Mouse (Mus musculus) forelimb bud, embryonic 11.5 days (tissue): ENCODE measurements around the gene Ptprf.

ENCODE experiments used
- DNase-seq: peaks from one replicate; pipeline ENCODE4 v3.0.0-alpha.2; 2012; ENCODE audit warnings: low read depth, low spot score

Ptprf gene

GRCm38 (mm10) chr4:118286202-118286601 lies 5.0 kb downstream of the Ptprf start:
- no peak for DNase-seq

GRCm38 (mm10) chr4:118282182-118282562 lies 9.0 kb downstream of the Ptprf start:
- no peak for DNase-seq

- no peak for DNase-seq
Measured at GRCm38 (mm10) chr4:118281444-118282181, 9.6 kb downstream of the Ptprf start.

- no peak for DNase-seq
Measured at GRCm38 (mm10) chr4:118280506-118280905, 10.7 kb downstream of the Ptprf start.

- DNase-seq: peak; percentile 91
Measured at GRCm38 (mm10) chr4:118276520-118277232, 14.5 kb downstream of the Ptprf start.

- no peak for DNase-seq
Measured at GRCm38 (mm10) chr4:118275601-118276519, 15.3 kb downstream of the Ptprf start.

- no peak for DNase-seq
Measured at GRCm38 (mm10) chr4:118274521-118274920, 16.7 kb downstream of the Ptprf start.

GRCm38 (mm10) chr4:118273998-118274397 lies 17.2 kb downstream of the Ptprf start:
- no peak for DNase-seq

- DNase-seq: no peak
Measured at GRCm38 (mm10) chr4:118273545-118273944, 17.7 kb downstream of the Ptprf start.

- no peak for DNase-seq
Measured at GRCm38 (mm10) chr4:118272871-118273270, 18.3 kb downstream of the Ptprf start.

- DNase-seq: no peak
Measured at GRCm38 (mm10) chr4:118272258-118272657, 18.9 kb downstream of the Ptprf start.

GRCm38 (mm10) chr4:118271556-118272074 lies 19.6 kb downstream of the Ptprf start:
- no peak for DNase-seq

- DNase-seq: no peak
Measured at GRCm38 (mm10) chr4:118270706-118271105, 20.5 kb downstream of the Ptprf start.

GRCm38 (mm10) chr4:118269999-118270398 lies 21.2 kb downstream of the Ptprf start:
- no peak for DNase-seq

GRCm38 (mm10) chr4:118268429-118269212 lies 22.6 kb downstream of the Ptprf start:
- no peak for DNase-seq

GRCm38 (mm10) chr4:118265557-118265956 lies 25.6 kb downstream of the Ptprf start:
- no peak for DNase-seq

GRCm38 (mm10) chr4:118261771-118262473 lies 29.3 kb downstream of the Ptprf start:
- no peak for DNase-seq

GRCm38 (mm10) chr4:118261291-118261690 lies 29.9 kb downstream of the Ptprf start:
- no peak for DNase-seq

GRCm38 (mm10) chr4:118260551-118261267 lies 30.5 kb downstream of the Ptprf start:
- DNase-seq: peak; percentile 65
